Mouse (Mus musculus) right cerebral cortex, postnatal 36 days (tissue): Measurements from ENCODE around the gene Cyp4f37.

Source experiments
- DNase-seq, 2 experiments: peaks; one replicate each; pipeline ENCODE4 v3.0.0; 2022; ENCODE audit warnings: low spot score in 2 of 2, mixed read lengths in 1 of 2

The Cyp4f37 gene

DNA sequence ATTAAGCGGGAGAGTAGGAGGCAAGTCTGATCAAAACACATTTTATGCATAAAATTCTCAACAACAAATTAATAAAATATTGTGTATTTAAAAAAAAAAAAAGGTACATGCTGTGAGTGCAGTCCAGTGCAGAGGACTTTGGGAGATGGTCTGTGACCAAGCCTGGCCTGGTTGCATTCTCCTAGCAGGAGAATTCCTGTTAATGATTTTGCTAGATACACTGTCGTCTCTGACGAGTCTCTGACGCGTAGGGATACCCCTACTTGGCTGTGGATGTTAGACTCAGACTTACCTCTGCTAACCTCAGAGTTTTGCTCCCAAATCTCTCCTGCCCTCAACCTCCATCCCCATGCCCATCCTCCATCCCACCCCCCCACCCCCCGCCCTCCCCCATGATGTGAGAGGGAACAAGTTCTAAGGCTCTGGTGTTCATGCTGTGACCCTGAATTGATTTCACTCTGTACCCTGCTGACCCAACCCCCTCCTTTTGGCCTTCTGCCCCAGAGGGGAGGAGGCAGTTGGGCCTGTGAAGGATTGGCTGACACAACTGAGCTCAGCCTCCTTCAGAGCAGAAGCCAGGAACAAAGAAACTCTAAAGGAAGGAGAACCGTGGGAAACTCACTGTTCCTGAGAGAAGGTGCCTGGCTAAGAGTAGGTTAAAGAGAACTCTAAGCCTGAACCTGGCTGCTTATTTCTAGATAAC is 64.1 kb downstream of the Cyp4f37 start, which contains the start of gene Cyp4f15:
TSS of gene Cyp4f15 (plus strand) at position 580 of the 703 bp plus-strand sequence.
- DNase-seq: peak; percentile 28 to 41
